Mouse (Mus musculus) adrenal gland, postnatal 25 days (tissue): ENCODE measurements around the gene Galnt9. TPM values are rescaled to one million over a fixed set of nuclear protein-coding genes. Genes with fewer than 3 reads are reported as not detected.
A peak's percentile ranks its signal among the peaks of the same experiment; 100 is the strongest.

Experiments
- DNase-seq: peaks from one replicate; pipeline ENCODE4 v3.0.0; 2021; ENCODE audit warnings: mixed read lengths
- total RNA-seq: library from RNA; stranded (reverse); gene quantifications from 2 replicates; pipeline ENCODE4 v1.2.3, GENCODE M21; 2021

Gene Galnt9
- total RNA-seq, 1 experiment from 2014 or later, result 0.09 TPM

GRCm38 (mm10) chr5:110589833-110590232 lies 45.7 kb downstream of the Galnt9 start:
- DNase-seq, result no peak

DNA sequence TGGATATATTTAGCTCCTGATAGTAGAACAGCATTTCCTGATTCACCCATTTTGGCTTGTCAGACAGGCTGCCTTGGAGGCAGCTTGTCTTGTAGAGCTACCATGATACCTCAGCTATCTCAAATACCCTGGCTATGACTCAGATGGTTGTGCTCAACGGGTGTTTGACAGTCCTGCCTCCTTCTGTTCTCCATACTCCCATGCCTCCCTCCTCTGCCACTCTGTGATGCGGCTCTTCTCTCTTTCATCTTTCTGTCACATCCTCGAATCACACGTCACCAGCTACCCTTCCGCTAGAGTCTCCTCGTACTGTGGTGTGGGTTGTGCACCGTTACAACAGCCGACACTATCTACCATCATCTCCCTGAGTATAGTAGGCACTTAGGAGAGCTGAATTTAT lies 50.3 kb downstream of the Galnt9 start:
- DNase-seq, result no peak

- DNase-seq, result no peak
Observed at GRCm38 (mm10) chr5:110595341-110595740, 51.2 kb downstream of the Galnt9 start.

DNA sequence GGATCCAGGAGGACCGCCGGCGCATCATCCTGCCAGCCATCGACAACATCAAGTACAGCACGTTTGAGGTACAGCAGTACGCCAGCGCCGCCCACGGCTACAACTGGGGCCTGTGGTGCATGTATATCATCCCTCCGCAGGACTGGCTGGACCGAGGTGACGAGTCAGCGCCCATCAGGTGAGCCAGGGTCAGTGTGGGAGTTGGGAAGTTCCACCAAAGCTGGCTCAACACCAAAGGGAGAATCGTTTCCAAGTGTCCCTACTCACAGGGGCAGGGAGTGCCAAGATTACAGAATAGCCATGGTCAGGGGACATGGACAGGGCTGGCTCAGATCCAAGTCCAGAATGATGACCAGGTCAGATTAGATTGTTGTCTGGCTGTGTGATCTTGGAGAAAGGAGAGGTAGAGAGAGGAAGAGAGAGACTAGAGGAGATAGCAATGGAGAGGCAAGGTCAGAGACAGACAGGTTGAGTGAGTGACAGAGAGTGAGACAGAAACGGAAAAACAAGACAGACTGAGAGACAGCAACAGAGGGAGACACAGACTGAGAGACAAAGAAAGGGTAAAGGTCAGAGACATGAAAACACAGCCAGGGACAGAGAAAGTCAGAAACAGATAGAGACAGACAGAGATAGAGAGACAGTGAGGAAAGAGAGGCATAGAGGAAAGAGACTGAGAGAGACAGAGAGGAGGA lies 52.1 kb downstream of the Galnt9 start:
- no peak for DNase-seq

DNA sequence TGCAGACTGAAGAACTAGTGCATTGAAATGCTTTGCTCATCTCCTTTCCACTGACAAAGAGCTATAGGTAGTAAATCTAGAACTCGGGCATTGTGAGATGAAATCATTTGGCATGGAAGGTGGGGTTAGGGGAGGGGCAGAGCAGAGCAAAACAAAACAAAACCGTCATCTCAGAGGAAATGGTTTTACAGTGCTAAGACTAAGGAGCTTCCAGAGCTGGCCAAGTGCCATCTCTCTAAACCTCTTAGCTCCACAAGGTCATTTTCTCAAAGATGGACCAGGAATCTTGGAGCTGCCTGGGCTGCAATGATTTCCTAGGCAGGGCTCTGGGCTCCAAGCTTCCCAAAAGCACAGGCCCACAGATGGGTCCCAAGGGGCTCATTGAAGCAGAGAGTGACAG lies 53.3 kb downstream of the Galnt9 start:
- no peak for DNase-seq

GRCm38 (mm10) chr5:110598298-110599095 lies 54.3 kb downstream of the Galnt9 start:
- DNase-seq, result no peak

GRCm38 (mm10) chr5:110603016-110603685 lies 59.0 kb downstream of the Galnt9 start:
- DNase-seq, result no peak

- no peak for DNase-seq
Observed at GRCm38 (mm10) chr5:110604311-110604710, 60.2 kb downstream of the Galnt9 start.

- DNase-seq, result no peak
Observed at GRCm38 (mm10) chr5:110605531-110606221, 61.5 kb downstream of the Galnt9 start.

DNA sequence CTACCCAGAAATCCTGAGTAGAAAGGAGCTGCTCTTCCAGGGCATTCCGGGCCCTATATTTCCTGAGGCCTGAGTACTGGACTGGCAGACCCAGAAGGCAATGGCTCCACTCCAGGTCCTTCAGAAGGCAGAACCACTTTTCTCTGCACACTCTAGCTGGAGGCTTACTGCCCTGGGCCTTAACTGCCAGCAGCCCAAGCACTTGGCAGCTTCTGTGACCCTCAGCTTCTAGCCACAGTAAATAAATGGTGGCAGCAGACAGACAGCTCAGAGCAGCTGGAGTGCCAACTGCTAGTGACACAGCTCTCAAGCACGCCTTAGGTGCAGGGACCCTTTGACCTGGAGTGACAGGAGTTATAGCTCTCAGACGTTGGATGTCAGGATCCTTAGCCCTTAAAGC lies 63.6 kb downstream of the Galnt9 start:
- no peak for DNase-seq

DNA sequence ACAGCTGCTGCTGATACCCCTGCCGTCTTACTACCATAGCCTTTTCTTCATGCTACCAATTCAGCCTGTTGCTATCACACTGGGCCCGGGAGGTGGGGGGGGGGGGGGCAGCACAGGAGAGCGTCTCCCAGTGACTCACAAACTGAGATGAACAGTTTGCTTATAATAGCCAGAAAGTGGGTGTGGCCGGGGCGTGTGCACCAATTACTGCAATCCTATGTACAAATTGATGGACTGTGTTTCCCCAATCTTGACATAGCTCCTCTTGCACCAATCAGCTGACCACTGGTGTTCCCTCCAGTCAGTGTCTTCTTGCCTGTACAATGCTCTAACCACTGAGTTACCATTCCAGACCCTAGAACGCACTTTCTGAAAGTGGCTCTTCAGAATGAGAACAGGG lies 64.2 kb downstream of the Galnt9 start:
- DNase-seq, result no peak

DNA sequence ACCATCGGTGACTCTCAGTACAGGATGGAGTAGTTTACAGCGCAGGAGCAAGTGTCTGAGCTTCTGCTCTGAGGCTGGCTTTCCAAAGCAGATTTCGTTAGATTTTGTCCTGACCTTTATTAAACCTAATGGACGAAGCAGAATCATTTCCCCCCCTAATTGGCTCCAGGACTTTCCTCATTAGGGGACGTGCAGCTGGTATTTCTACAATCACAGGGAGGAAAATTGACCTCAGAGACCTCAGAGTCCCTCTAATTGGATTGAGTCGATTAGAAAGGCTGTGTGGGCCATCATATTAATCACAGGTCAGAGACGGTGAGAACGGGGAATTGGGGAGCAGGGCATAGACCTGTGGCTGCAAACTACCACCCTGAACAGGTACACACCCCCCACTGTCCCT lies 64.8 kb downstream of the Galnt9 start:
- DNase-seq, result no peak

GRCm38 (mm10) chr5:110609425-110609824 lies 65.3 kb downstream of the Galnt9 start:
- DNase-seq, result no peak

DNA sequence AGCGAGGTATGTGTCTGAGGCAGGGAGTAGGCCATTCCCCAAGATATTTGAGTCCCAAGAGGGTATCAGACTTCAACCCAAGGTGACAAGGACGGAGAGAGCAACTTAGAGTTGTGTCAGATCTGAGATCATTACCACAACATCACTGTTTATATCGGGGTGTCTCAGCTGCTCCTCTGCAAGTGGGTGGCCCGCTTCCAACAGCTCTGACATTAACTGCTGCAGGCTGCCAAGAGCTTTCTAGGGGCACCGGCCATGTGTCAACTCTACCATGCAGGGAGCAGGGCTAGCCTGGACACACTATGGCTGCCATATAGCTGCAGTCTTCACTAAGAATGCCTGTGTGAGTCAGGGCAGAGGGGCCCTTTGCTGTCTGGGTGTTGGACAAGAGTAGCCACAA lies 65.7 kb downstream of the Galnt9 start:
- DNase-seq, result no peak

GRCm38 (mm10) chr5:110610484-110610883 lies 66.3 kb downstream of the Galnt9 start:
- DNase-seq, result no peak

DNA sequence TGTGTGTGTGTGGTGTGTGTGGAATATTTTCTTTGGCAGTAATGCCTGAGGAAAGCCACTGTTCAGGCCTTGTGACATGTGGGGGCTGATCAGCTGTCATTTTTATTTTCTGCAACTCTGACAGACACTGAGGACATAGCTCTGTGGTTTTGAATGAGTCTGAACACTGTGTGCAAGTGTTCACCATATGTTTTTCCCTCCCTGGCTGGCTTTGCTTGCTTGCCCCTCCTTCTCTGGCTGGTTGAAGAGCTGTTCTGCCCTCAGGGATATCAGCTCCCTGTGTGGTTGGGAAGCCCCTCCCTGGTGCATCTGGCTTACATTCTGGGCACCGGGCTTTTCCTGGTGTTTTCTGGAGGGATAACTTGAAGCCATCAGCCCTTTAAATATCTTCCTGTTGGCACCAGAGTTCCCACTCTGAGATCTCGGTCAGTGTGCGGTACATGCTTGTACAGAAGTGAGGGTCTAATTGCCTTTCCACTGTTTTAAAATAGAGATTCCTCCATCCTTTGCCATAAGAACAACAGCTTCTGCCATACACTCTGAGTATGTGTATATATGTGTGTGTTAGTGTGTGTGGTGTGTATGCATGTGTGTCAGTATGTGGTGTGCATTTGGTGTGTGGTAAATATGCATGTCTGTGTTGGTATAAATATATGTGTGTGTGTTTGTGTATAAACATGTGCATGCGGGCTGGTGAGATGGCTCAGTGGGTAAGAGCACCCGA lies 67.4 kb downstream of the Galnt9 start:
- no peak for DNase-seq

DNA sequence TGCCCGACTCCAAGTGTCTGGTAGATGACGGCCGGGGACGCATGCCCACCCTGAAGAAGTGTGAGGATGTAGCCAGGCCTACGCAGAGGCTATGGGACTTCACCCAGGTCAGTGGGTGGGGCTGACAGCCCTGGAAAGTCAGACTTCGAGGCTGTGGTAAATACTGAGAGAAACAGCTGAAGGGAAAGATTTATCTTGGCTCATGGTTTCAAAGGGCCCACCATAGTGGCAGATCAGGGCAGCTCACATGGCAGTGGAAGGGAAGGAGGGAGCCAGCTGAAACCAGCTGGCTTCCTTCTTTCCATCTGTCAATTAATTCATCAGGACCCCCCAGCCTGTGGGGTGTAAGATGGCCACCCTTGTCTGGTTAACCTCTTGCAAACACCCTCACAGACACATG lies 75.1 kb downstream of the Galnt9 start:
- no peak for DNase-seq

DNA sequence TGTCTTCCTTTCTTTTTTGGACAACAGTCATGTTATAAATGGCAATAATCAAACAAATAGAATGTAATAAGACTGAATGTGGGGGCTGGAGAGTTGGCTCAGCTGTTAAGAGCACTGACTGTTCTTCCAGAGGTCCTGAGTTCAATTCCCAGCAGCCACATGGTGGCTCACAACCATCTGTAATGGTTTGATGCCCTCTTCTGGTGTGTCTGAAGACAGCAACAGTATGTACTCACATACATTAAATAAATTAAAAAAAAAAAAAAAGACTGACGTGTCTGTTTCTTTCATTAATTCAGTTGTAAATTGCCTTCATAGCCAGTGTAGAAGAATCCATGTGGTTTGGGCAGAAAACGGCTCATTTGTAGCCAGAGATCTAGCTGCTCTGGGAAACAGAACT lies 80.2 kb downstream of the Galnt9 start:
- DNase-seq, result no peak

DNA sequence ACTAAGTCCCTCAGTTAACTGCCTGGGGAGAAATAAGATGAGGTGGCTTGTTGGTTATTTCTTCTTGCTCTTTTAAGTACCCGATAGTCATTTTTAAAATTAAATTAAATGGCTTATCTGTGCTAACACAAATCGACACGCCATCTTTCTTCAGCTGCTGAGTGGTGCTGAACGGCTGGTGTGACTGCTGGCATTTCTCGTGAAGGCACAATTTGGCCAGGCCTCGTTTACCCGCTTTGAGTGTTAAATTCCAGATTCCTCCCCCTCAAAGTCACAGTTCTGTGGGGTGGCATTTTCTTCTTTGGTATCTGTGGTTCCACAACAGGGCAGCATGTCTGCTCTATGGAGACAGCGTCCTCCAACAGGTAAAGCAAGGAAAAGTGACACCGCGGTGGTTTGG lies 83.2 kb downstream of the Galnt9 start:
- no peak for DNase-seq

GRCm38 (mm10) chr5:110628156-110628555 lies 84.0 kb downstream of the Galnt9 start:
- no peak for DNase-seq

DNA sequence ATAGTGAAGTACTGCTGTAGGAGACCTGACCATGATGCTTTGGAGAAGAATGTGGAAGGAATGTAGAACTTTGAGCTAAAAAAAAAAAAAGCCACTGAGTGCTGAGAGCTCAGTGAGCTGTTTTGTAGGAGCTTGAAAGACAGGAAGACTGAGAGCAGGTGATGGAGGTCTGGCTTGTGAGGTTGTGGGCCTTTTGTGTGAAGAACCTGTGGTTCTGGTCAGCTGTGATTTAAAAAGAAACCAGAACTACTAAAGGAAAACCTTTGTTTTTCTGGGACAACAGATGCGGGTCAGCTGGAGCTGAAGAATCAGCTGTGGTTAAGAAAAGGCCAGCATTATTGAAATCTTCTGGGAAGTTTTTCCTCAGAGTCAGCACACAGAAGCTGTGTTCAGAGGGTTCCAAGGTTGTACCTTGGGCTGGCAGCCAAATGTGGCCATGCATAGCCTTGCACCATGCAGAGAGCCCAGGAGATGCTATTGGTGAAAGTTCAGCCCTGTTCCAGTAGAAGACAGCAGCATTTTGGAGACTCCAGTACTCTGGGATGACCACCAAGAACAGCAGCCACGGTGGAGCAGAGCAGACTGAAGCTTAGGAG lies 85.5 kb downstream of the Galnt9 start:
- DNase-seq, result peak; percentile 82
